Mouse (Mus musculus) thymus, postnatal 10 days (tissue): ENCODE measurements around the gene Lexm.

Source experiments
- DNase-seq, 2 experiments: peaks; one replicate each; pipeline ENCODE4 v3.0.0; 2021; ENCODE audit warnings: low spot score in 2 of 2

Lexm gene

GRCm38 (mm10) chr4:106617056-106617455, at the start of gene Lexm:
TSS of gene Lexm (minus strand) at chr4:106617241.
- peak; percentile 11 to 17 for DNase-seq

- no peak for DNase-seq
Measured at GRCm38 (mm10) chr4:106666546-106666945, 49.5 kb upstream of the Lexm start.

GRCm38 (mm10) chr4:106665673-106666072, 48.6 kb upstream of the Lexm start:
- DNase-seq = no peak

- no peak for DNase-seq
Measured at GRCm38 (mm10) chr4:106665269-106665668, 48.2 kb upstream of the Lexm start.

GRCm38 (mm10) chr4:106664697-106665096, 47.7 kb upstream of the Lexm start:
- no peak for DNase-seq

GRCm38 (mm10) chr4:106663956-106664470, 47.0 kb upstream of the Lexm start:
- DNase-seq = no peak

GRCm38 (mm10) chr4:106655681-106656080, 38.6 kb upstream of the Lexm start:
- no peak for DNase-seq

GRCm38 (mm10) chr4:106653051-106653450, 36.0 kb upstream of the Lexm start:
- DNase-seq = no peak

- no peak for DNase-seq
Measured at GRCm38 (mm10) chr4:106652546-106652945, 35.5 kb upstream of the Lexm start.

- peak; percentile 96 to 98 for DNase-seq
Measured at GRCm38 (mm10) chr4:106650833-106651527, 33.9 kb upstream of the Lexm start, which contains the start of gene Pars2. TSS of gene Pars2 (plus strand) at chr4:106651069.

GRCm38 (mm10) chr4:106647137-106647536, 30.1 kb upstream of the Lexm start:
- no peak for DNase-seq

- DNase-seq = no peak
Measured at GRCm38 (mm10) chr4:106645797-106646196, 28.8 kb upstream of the Lexm start.

- DNase-seq = no peak
Measured at GRCm38 (mm10) chr4:106644218-106644610, 27.2 kb upstream of the Lexm start.

GRCm38 (mm10) chr4:106643483-106644217, 26.6 kb upstream of the Lexm start:
- DNase-seq = no peak

GRCm38 (mm10) chr4:106634086-106634479, 17.0 kb upstream of the Lexm start:
- no peak for DNase-seq

GRCm38 (mm10) chr4:106633281-106634085, 16.4 kb upstream of the Lexm start:
- DNase-seq = no peak

GRCm38 (mm10) chr4:106632313-106632712, 15.3 kb upstream of the Lexm start:
- no peak for DNase-seq

GRCm38 (mm10) chr4:106630333-106631220, 13.5 kb upstream of the Lexm start:
- DNase-seq = peak; percentile 20 to 58

- no peak for DNase-seq
Measured at GRCm38 (mm10) chr4:106629374-106629773, 12.3 kb upstream of the Lexm start.

- DNase-seq = no peak
Measured at GRCm38 (mm10) chr4:106628650-106629360, 11.8 kb upstream of the Lexm start.
